Mouse (Mus musculus) liver, embryonic 15.5 days (tissue): ENCODE measurements around the gene C2. TPM values are rescaled to one million over a fixed set of nuclear protein-coding genes. Genes with fewer than 3 reads are reported as not detected.

ENCODE experiments used
- ATAC-seq: fragments of 200-750 bp; cut with Nextera tagmentation; 2 replicates; pipeline ENCODE4 v1.8.0; 2017; ENCODE audit warnings: moderate number of reproducible peaks, mild to moderate bottlenecking, moderate library complexity; ENCODE audit not compliant: insufficient read depth
- H3K27ac ChIP-seq: fragments of 300-500 bp; sonication (generic); replicated peaks from 2 replicates; pipeline ENCODE4 v1.5.1; 2015; ENCODE audit warnings: mild to moderate bottlenecking, inconsistent platforms
- H3K27me3 ChIP-seq: fragments of 300-500 bp; sonication (generic); 2 replicates; pipeline ENCODE4 v1.6.1; 2015; ENCODE audit warnings: mild to moderate bottlenecking, inconsistent platforms
- H3K36me3 ChIP-seq: fragments of 300-500 bp; sonication (generic); replicated peaks from 2 replicates; pipeline ENCODE4 v1.6.1; 2015; ENCODE audit warnings: moderate library complexity, mild to moderate bottlenecking, inconsistent platforms
- H3K4me1 ChIP-seq: fragments of 300-500 bp; sonication (generic); replicated peaks from 2 replicates; pipeline ENCODE4 v1.6.1; 2015; ENCODE audit warnings: inconsistent platforms
- H3K4me2 ChIP-seq: fragments of 300-500 bp; sonication (generic); 2 replicates; pipeline ENCODE4 v1.6.1; 2015; ENCODE audit warnings: moderate library complexity, mild to moderate bottlenecking, inconsistent platforms
- H3K4me3 ChIP-seq: fragments of 300-500 bp; sonication (generic); replicated peaks from 2 replicates; pipeline ENCODE4 v1.5.1; 2015; ENCODE audit warnings: mild to moderate bottlenecking, inconsistent platforms
- H3K9ac ChIP-seq: fragments of 300-500 bp; sonication (generic); 2 replicates; pipeline ENCODE4 v1.6.1; 2015; ENCODE audit warnings: moderate library complexity, mild to moderate bottlenecking, inconsistent platforms
- H3K9me3 ChIP-seq: fragments of 300-500 bp; sonication (generic); replicated peaks from 2 replicates; pipeline ENCODE4 v1.6.1; 2016; ENCODE audit warnings: inconsistent platforms
- WGBS: fragments of 180-500 bp; shearing (Covaris S2); methylation state at CpG from one replicate; pipeline ENCODE4 v1.1.7; 2015; ENCODE audit warnings: mixed read lengths; ENCODE audit not compliant: insufficient replicate concordance; 5-methylcytosine and 5-hydroxymethylcytosine counted together
- polyA plus RNA-seq: library from polyadenylated mRNA; unstranded; fragments of >200 nt; fragmentation: Nextera tagmentation; extraction: Ambion mirVana; gene quantifications from 2 replicates; pipeline ENCODE4 v1.2.1, GENCODE M21; 2015

The C2 gene
- polyA plus RNA-seq, 1 experiment from 2014 or later, result 25.2 TPM

DNA sequence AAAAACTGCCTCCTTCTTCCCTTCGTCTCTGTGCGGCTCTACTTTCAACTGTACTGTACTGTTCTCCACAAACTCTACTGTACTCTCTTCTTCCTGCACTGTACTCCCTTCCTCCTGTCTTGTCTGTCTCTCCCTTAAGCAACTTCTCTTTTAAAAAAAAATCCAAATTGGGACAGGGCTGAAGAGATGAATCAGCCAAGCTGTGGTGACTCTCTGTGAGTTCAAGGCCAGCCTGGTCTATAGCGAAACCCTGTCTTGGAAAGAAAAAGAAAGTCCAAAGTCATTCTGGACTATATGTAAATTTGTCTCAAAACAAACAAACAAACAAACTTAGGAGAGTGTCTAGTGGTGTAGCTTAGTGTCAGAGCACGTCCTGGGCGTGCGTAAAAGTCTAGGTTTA, 23.7 kb downstream of the C2 start:
- Histone ChIP-seq H3K9me3 (no peaks in the 10 kb centered on the region), H3K36me3 (no peaks in the 10 kb centered on the region; the same call in 1 of the 2 replicates), H3K9ac (no peak overlapping the region), H3K27ac (no peak overlapping the region), H3K27me3 (no peaks in the 10 kb centered on the region), H3K4me2 (no peak overlapping the region), H3K4me1 (no peaks in the 10 kb centered on the region), H3K4me3 (no peak overlapping the region)
- WGBS, result 79% methylated on average over 6 of the region's 6 CpGs
- ATAC-seq, result no peak

DNA sequence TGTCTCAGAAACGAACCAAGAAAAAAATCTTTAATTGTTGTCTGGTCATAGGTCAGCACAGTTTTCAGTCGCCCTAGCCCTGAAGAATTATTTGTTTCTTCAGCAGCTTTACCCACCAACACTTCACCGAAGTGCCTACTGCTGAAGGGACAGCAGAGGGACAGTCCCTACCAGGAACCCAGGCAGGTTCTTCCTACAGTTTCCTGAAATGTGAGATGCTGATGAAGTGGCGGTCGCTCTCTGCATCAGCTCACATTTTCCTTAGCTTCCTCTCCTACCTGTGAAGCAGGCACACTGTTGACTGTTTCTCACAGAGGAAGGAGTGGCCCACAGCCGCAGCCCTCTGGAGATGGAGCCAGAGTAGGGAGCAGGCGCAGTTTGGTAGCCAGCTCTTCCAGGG, 32.1 kb downstream of the C2 start:
- Histone ChIP-seq H3K27ac (no peak overlapping the region), H3K27me3 (no peaks in the 10 kb centered on the region), H3K36me3 (no peaks in the 10 kb centered on the region), H3K4me3 (no peak overlapping the region), H3K9ac (no peak overlapping the region), H3K4me1 (0 out of 2 replicates have a peak, but pooled peaks cover 5% of the 10 kb centered on the region), H3K4me2 (no peak overlapping the region), H3K9me3 (no peaks in the 10 kb centered on the region)
- no peak for ATAC-seq
- 48% methylated on average over 7 of the region's 7 CpGs for WGBS

DNA sequence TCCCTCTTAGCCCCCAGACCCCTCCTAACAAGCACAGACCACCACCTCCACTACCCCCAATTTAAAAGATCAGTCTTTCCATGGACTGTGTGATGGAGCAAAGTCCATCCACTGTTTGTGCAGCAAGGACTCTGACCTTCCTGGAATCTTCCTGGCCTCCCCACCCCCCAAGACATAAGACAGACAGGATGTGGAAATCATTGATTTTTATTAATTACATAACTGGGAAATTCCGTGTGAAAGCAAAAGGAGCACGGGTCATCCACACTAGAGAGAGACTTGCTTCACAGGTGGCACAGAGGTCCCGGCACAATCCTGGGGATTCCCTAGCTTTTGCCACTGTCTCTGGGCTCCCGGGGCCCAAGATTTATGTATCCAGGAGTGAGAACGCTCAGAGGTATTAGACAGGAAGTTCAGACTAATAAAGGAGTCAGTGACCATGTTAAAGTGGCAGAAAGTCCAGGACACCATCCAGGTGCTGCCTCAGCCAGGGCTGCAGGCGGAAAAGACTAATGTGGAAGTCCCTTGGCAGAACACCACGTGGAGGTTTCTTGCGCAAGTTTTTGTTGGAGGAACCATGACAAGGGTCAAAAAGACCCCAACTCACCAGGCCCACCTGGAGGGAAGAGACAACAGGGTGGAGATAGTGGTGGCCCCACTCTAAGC, 35.5 kb downstream of the C2 start, which contains the start of gene Cfb:
Gene Cfb (minus strand): TSS at position 103 of the 666 bp plus-strand sequence.
- H3K9ac ChIP-seq, result no peak within 1 kb of the TSS
- H3K9me3 ChIP-seq, result no peaks in the 10 kb centered on the region
- H3K36me3 ChIP-seq, result peaks cover 6% of the 10 kb centered on the region
- H3K4me1 ChIP-seq, result peaks cover 26% of the 10 kb centered on the region
- WGBS, result 41% methylated on average over 8 of the region's 8 CpGs
- ATAC-seq, result peak; percentile 71
- peak within 1 kb of the TSS; percentile 44 for H3K4me3 ChIP-seq
- H3K27me3 ChIP-seq, result no peaks in the 10 kb centered on the region
- peak within 1 kb of the TSS; percentile 71 for H3K27ac ChIP-seq
- peak within 1 kb of the TSS; percentile 46 for H3K4me2 ChIP-seq

DNA sequence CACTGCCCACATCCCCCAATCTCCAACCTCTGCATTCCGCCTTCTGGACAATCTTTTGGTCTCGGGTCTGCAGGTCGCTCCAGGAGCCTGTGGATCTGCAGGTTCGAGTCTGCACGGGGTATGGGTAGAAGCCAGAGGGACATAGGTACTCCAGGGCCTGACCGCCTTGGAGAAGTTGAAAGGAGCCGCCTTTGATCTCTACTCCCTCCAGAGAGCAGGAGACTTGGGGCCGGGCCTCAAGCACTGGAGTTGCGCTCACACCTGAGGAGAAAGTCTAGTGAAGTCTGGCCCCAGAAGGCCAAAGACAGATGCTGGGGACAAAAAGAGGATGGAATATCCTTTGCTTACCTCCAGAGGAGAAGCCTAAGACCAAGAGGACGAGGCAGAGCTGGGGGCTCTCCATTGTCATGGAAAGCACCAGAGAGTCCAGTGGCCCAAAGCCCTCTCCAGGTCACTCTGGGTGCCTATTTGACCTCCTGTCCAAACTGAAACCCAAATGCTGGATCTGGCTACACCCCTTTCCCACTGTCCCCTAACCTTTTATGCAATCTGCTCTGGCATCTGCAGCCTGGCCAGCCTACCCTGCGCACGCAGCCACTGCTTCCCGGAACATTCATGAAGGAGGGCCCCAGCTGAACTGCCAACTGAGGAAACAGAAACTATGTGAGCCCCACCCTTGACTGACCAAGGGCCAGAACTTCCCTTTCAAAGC, 36.2 kb downstream of the C2 start:
- Histone ChIP-seq H3K9me3 (no peaks in the 10 kb centered on the region), H3K27me3 (no peaks in the 10 kb centered on the region), H3K27ac (peak overlapping the region; percentile 71), H3K4me3 (peak overlapping the region; percentile 44), H3K36me3 (peaks cover 13% of the 10 kb centered on the region), H3K4me2 (peak overlapping the region; percentile 46), H3K4me1 (peaks cover 30% of the 10 kb centered on the region), H3K9ac (no peak overlapping the region)
- peak; percentile 79 for ATAC-seq
- 47% methylated on average over 13 of the region's 13 CpGs for WGBS

DNA sequence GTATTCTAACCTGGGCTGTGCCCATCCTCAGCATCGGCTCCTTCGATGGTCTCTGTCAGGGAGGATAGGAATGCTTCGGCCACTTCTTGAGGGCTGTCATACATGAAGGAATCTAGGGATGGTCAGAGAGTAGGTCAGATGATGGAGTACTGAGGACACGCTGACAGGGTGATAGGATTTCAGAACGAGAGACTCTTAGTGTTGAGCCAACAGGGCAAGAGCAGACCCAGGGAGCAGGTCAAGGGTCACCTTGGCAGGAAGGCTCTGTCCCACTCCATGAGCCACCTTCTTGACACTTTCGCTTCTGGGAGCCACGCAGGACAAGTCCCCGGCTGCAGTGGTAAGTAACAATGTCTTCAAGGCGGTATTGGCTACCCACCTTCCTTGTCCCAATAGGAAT, 37.6 kb downstream of the C2 start:
- H3K27ac ChIP-seq, result no peak overlapping the region
- H3K36me3 ChIP-seq, result peaks cover 26% of the 10 kb centered on the region
- H3K4me2 ChIP-seq, result peak overlapping the region; percentile 46
- 65% methylated on average over 9 of the region's 9 CpGs for WGBS
- H3K9me3 ChIP-seq, result no peaks in the 10 kb centered on the region
- ATAC-seq, result no peak
- H3K27me3 ChIP-seq, result no peaks in the 10 kb centered on the region
- H3K9ac ChIP-seq, result no peak overlapping the region
- peak overlapping the region; percentile 44 for H3K4me3 ChIP-seq
- H3K4me1 ChIP-seq, result peaks cover 30% of the 10 kb centered on the region

DNA sequence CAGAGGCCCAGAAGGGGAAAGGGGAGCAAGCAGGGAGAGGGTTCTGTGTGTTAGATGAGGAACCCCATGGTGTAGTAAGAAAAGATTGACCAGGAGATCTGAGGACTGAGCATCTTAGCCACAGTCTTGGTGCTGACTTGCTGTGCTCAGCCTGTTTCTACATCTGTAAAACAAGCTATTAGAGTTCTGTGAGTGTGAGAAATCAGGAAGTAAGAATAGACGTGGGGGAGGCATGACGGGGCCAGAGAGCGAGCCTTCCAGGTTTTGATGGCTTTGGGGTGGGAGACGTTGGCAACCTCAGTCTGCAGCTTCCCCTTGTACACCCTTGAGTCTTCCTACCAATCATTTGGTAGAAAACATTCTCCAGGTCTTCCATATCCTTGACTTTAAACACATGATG, 39.4 kb downstream of the C2 start:
- no peak overlapping the region for H3K27ac ChIP-seq
- 25% methylated on average over 4 of the region's 4 CpGs for WGBS

GRCm38 (mm10) chr17:34855825-34856224, 42.2 kb downstream of the C2 start:
- Histone ChIP-seq H3K9ac (no peak overlapping the region), H3K36me3 (peaks cover 59% of the 10 kb centered on the region)
- WGBS, result 35% methylated on average over 3 of the region's 3 CpGs

More for the DNA sequence above, 39.4 kb downstream of the C2 start:
- Histone ChIP-seq H3K9ac (no peak overlapping the region), H3K4me2 (no peak overlapping the region), H3K4me1 (peaks cover 39% of the 10 kb centered on the region), H3K27me3 (no peaks in the 10 kb centered on the region), H3K9me3 (no peaks in the 10 kb centered on the region), H3K4me3 (no peak overlapping the region), H3K36me3 (peaks cover 43% of the 10 kb centered on the region)
- no peak for ATAC-seq

GRCm38 (mm10) chr17:34854761-34855160, 43.3 kb downstream of the C2 start:
- no peak overlapping the region for H3K4me3 ChIP-seq
- no peaks in the 10 kb centered on the region for H3K27me3 ChIP-seq
- H3K36me3 ChIP-seq, result peaks cover 59% of the 10 kb centered on the region
- H3K4me1 ChIP-seq, result peaks cover 64% of the 10 kb centered on the region
- no peak for ATAC-seq
- no peak overlapping the region for H3K9ac ChIP-seq
- WGBS, result 65% methylated on average over 3 of the region's 3 CpGs
- H3K9me3 ChIP-seq, result no peaks in the 10 kb centered on the region
- H3K27ac ChIP-seq, result no peak overlapping the region
- no peak overlapping the region for H3K4me2 ChIP-seq

More at GRCm38 (mm10) chr17:34855825-34856224, 42.2 kb downstream of the C2 start:
- Histone ChIP-seq H3K27ac (no peak overlapping the region), H3K27me3 (no peaks in the 10 kb centered on the region), H3K9me3 (no peaks in the 10 kb centered on the region), H3K4me1 (peaks cover 60% of the 10 kb centered on the region), H3K4me2 (no peak overlapping the region), H3K4me3 (no peak overlapping the region)
- no peak for ATAC-seq

GRCm38 (mm10) chr17:34853511-34853910, 44.6 kb downstream of the C2 start:
- Histone ChIP-seq H3K4me1 (peaks cover 64% of the 10 kb centered on the region), H3K36me3 (peaks cover 59% of the 10 kb centered on the region), H3K27ac (no peak overlapping the region)

DNA sequence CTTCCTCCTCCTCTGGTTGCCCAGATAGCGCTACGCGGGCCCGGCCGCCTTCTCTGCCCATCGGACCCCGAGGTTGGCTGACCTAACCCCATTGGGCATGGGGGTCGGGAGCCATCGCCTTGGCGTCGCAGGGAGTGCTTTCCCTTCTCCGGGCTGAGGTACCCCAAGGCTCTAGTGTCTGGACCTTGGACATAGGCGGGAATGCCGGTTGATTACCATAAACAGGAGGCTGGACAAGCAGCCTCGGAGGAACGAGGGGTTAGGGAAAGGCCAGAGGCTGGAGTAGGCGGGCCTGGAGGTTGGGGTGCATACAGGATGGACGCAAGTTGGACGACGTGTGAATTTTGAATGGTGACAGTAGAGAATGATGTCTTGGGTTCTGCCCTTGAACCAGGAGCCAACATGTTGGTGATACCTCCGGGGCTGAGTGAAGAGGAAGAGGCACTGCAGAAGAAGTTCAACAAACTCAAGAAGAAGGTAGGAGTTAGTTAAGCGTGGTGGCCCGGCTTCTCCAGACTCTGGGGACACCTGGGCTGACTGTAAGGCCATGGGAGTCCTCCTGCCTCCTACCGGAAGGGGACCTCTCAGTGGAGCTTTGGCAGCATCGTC, 47.4 kb downstream of the C2 start:
- peak; percentile 30 for ATAC-seq

More at GRCm38 (mm10) chr17:34853511-34853910, 44.6 kb downstream of the C2 start:
- Histone ChIP-seq H3K9ac (no peak overlapping the region), H3K4me3 (no peak overlapping the region), H3K27me3 (no peaks in the 10 kb centered on the region), H3K4me2 (no peak overlapping the region), H3K9me3 (no peaks in the 10 kb centered on the region)
- WGBS, result 61% methylated on average over 8 of the region's 8 CpGs
- ATAC-seq, result no peak

More for the DNA sequence above, 47.4 kb downstream of the C2 start:
- peak overlapping the region; percentile 83 for H3K9ac ChIP-seq
- peak overlapping the region; percentile 78 for H3K27ac ChIP-seq
- peaks cover 60% of the 10 kb centered on the region for H3K36me3 ChIP-seq
- no peaks in the 10 kb centered on the region for H3K27me3 ChIP-seq
- no peaks in the 10 kb centered on the region for H3K9me3 ChIP-seq
- 2% methylated on average over 25 of the region's 25 CpGs for WGBS
- peak overlapping the region; percentile 86 for H3K4me3 ChIP-seq
- H3K4me1 ChIP-seq, result peaks cover 52% of the 10 kb centered on the region
- peak overlapping the region; percentile 99 for H3K4me2 ChIP-seq
